Mouse (Mus musculus) ES-E14 (cell line): ENCODE measurements around the gene Cdc37.

Experiments used
- CHD2 ChIP-seq: IDR thresholded peaks from 2 replicates; pipeline ENCODE4 v1.6.1; 2014; ENCODE audit warnings: mild to moderate bottlenecking, low read depth, low read length, inconsistent platforms
- HCFC1 ChIP-seq: IDR thresholded peaks from 2 replicates; pipeline ENCODE4 v1.6.1; 2012; ENCODE audit warnings: low read length, inconsistent platforms, borderline replicate concordance; ENCODE audit not compliant: insufficient read depth
- MAFK ChIP-seq: IDR thresholded peaks from 2 replicates; pipeline ENCODE4 v1.6.1; 2014; ENCODE audit warnings: mild to moderate bottlenecking, low read depth, low read length, inconsistent platforms; ENCODE audit not compliant: insufficient read depth
- ZC3H11A ChIP-seq: IDR thresholded peaks from 2 replicates; pipeline ENCODE4 v1.6.1; 2012; ENCODE audit warnings: low read depth, mild to moderate bottlenecking, inconsistent platforms, low read length, borderline replicate concordance
- ZNF384 ChIP-seq: IDR thresholded peaks from 2 replicates; pipeline ENCODE4 v1.6.1; 2012; ENCODE audit warnings: low read depth, low read length, inconsistent platforms

DNA sequence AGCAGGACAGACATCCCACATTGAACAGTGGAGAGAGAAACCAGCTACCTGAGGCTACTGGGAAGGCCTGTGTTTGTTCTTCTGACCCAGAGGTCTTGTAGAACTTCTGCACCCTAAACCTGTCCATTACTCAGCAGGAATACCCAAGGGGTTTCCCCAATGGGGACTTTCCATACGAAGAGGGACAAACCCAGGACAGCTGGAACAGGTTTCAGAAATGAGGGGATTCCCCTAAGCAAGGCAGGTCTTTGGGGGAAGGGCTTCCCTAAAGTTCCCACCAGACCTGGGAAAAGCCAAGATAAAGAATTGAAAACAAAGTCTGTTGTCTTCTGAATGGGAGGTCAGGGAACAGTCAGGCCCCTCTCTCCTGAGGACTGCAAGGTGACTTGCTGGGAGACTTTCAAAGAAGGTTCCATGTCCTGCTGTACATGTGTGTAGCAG, 13.8 kb downstream of the Cdc37 start:
- no peak for TF ChIP-seq ZC3H11A
- TF ChIP-seq HCFC1: no peak
- no peak for TF ChIP-seq ZNF384
- no peak for TF ChIP-seq CHD2
- no peak for TF ChIP-seq MAFK
